Mouse (Mus musculus) hindbrain, embryonic 10.5 days (tissue): ENCODE results near the gene Btnl2. TPM values are rescaled to one million over a fixed set of nuclear protein-coding genes. Genes with fewer than 3 reads are reported as not detected.

Source experiments
- DNase-seq: peaks from one replicate; pipeline ENCODE4 v3.0.0-alpha.2; 2017; ENCODE audit warnings: low spot score
- H3K27ac ChIP-seq: fragments of 300-500 bp; sonication (generic); 2 replicates; pipeline ENCODE4 v1.5.1; 2016; ENCODE audit warnings: mild to moderate bottlenecking, moderate library complexity
- H3K27me3 ChIP-seq: fragments of 300-500 bp; sonication (generic); 2 replicates; pipeline ENCODE4 v1.6.1; 2016; ENCODE audit warnings: mild to moderate bottlenecking; ENCODE audit not compliant: poor library complexity, insufficient read depth, severe bottlenecking
- H3K36me3 ChIP-seq: fragments of 300-500 bp; sonication (generic); 2 replicates; pipeline ENCODE4 v1.6.1; 2016; ENCODE audit warnings: mild to moderate bottlenecking, moderate library complexity
- H3K4me1 ChIP-seq: fragments of 300-500 bp; sonication (generic); replicated peaks from 2 replicates; pipeline ENCODE4 v1.6.1; 2016; ENCODE audit warnings: mild to moderate bottlenecking
- H3K4me3 ChIP-seq: fragments of 300-500 bp; sonication (generic); 2 replicates; pipeline ENCODE4 v1.5.1; 2016; ENCODE audit warnings: mild to moderate bottlenecking, moderate library complexity
- H3K9me3 ChIP-seq: fragments of 300-500 bp; sonication (generic); 2 replicates; pipeline ENCODE4 v1.6.1; 2016; ENCODE audit warnings: mild to moderate bottlenecking, moderate library complexity
- WGBS: fragments of 180-500 bp; shearing (Covaris S2); methylation state at CpG from one replicate; pipeline ENCODE4 v1.1.7; 2016; 5-methylcytosine and 5-hydroxymethylcytosine counted together
- polyA plus RNA-seq: library from polyadenylated mRNA; unstranded; fragments of >200 nt; fragmentation: Nextera tagmentation; extraction: Ambion mirVana; gene quantifications from 2 replicates; pipeline ENCODE4 v1.2.1, GENCODE M21; 2016

Gene Btnl2
- polyA plus RNA-seq, 1 experiment from 2014 or later, result not detected

- H3K27ac ChIP-seq, result no peak overlapping the region
- peak; percentile 30 for DNase-seq
- peaks cover 16% of the 10 kb centered on the region for H3K27me3 ChIP-seq
- 38% methylated on average over 4 of the region's 4 CpGs for WGBS
- H3K4me1 ChIP-seq, result 0 out of 2 replicates have a peak, but pooled peaks cover 9% of the 10 kb centered on the region
- no peaks in the 10 kb centered on the region for H3K36me3 ChIP-seq
- H3K4me3 ChIP-seq, result no peak overlapping the region
- H3K9me3 ChIP-seq, result no peaks in the 10 kb centered on the region
Observed at GRCm38 (mm10) chr17:34388513-34388912, 33.9 kb downstream of the Btnl2 start.

GRCm38 (mm10) chr17:34391507-34391906 is 36.9 kb downstream of the Btnl2 start:
- peaks cover 16% of the 10 kb centered on the region for H3K27me3 ChIP-seq
- 77% methylated on average over 7 of the region's 7 CpGs for WGBS
- no peak overlapping the region for H3K27ac ChIP-seq

GRCm38 (mm10) chr17:34392321-34392720 is 37.7 kb downstream of the Btnl2 start:
- no peaks in the 10 kb centered on the region for H3K9me3 ChIP-seq
- H3K4me1 ChIP-seq, result 0 out of 2 replicates have a peak, but pooled peaks cover 9% of the 10 kb centered on the region
- peak overlapping the region; percentile 50 for H3K4me3 ChIP-seq
- peak overlapping the region; percentile 67 for H3K27ac ChIP-seq
- H3K27me3 ChIP-seq, result peaks cover 16% of the 10 kb centered on the region
- DNase-seq, result peak; percentile 62
- 4% methylated on average over 24 of the region's 24 CpGs for whole genome bisulfite sequencing
- H3K36me3 ChIP-seq, result no peaks in the 10 kb centered on the region

More at GRCm38 (mm10) chr17:34391507-34391906, 36.9 kb downstream of the Btnl2 start:
- Histone ChIP-seq H3K9me3 (no peaks in the 10 kb centered on the region), H3K4me3 (no peak overlapping the region), H3K4me1 (0 out of 2 replicates have a peak, but pooled peaks cover 9% of the 10 kb centered on the region), H3K36me3 (no peaks in the 10 kb centered on the region)
- DNase-seq, result no peak

GRCm38 (mm10) chr17:34397357-34397756 is 42.7 kb downstream of the Btnl2 start:
- peaks cover 16% of the 10 kb centered on the region for H3K4me1 ChIP-seq
- DNase-seq, result no peak
- no peaks in the 10 kb centered on the region for H3K36me3 ChIP-seq
- no peaks in the 10 kb centered on the region for H3K27me3 ChIP-seq
- H3K9me3 ChIP-seq, result no peaks in the 10 kb centered on the region
- H3K4me3 ChIP-seq, result no peak overlapping the region
- H3K27ac ChIP-seq, result no peak overlapping the region
- 77% methylated on average over 5 of the region's 5 CpGs for WGBS

- Histone ChIP-seq H3K36me3 (no peaks in the 10 kb centered on the region), H3K4me1 (peaks cover 15% of the 10 kb centered on the region), H3K27me3 (no peaks in the 10 kb centered on the region), H3K4me3 (peak overlapping the region; percentile 68), H3K9me3 (no peaks in the 10 kb centered on the region), H3K27ac (peak overlapping the region; percentile 97)
- 16% methylated on average over 9 of the region's 9 CpGs for WGBS
- no peak for DNase-seq
Observed at GRCm38 (mm10) chr17:34398058-34398710, 43.6 kb downstream of the Btnl2 start.

- Histone ChIP-seq H3K4me3 (peak within 1 kb of the TSS; percentile 68), H3K4me1 (peaks cover 15% of the 10 kb centered on the region), H3K36me3 (no peaks in the 10 kb centered on the region), H3K27me3 (no peaks in the 10 kb centered on the region), H3K27ac (peak within 1 kb of the TSS; percentile 97), H3K9me3 (no peaks in the 10 kb centered on the region)
- WGBS, result 7% methylated on average over 34 of the region's 34 CpGs
- peak; percentile 86 for DNase-seq
Observed at GRCm38 (mm10) chr17:34398711-34399393, 44.2 kb downstream of the Btnl2 start, which contains the start of gene BC051142. Gene BC051142, plus strand, starts transcription at chr17:34398820.

GRCm38 (mm10) chr17:34399394-34399715 is 44.7 kb downstream of the Btnl2 start:
- H3K9me3 ChIP-seq, result no peaks in the 10 kb centered on the region
- WGBS, result 38% methylated on average over 4 of the region's 4 CpGs
- peak overlapping the region; percentile 68 for H3K4me3 ChIP-seq
- no peak for DNase-seq
- peak overlapping the region; percentile 97 for H3K27ac ChIP-seq
- H3K27me3 ChIP-seq, result no peaks in the 10 kb centered on the region
- no peaks in the 10 kb centered on the region for H3K36me3 ChIP-seq
- H3K4me1 ChIP-seq, result peaks cover 15% of the 10 kb centered on the region

- Histone ChIP-seq H3K36me3 (no peaks in the 10 kb centered on the region), H3K4me3 (no peak overlapping the region), H3K4me1 (no peaks in the 10 kb centered on the region), H3K27me3 (no peaks in the 10 kb centered on the region; the same call in 1 of the 2 replicates), H3K27ac (no peak overlapping the region), H3K9me3 (no peaks in the 10 kb centered on the region)
- WGBS, result 25% methylated on average over 6 of the region's 6 CpGs
- peak; percentile 54 for DNase-seq
Observed at GRCm38 (mm10) chr17:34411117-34411516, 56.5 kb downstream of the Btnl2 start.

Other genes starting within 250 kb of the Btnl2 start
- 5.8 and 7.7 TPM in 2 replicates for gene H2-DMa, start 235.3 kb upstream of the Btnl2 start, polyA plus RNA-seq
- gene Brd2, start 232.2 kb upstream of the Btnl2 start, polyA plus RNA-seq, result 131 and 135 TPM in 2 replicates
- 0.11 and 0.24 TPM in 2 replicates for gene H2-DMb2, start 211.5 kb upstream of the Btnl2 start, polyA plus RNA-seq
- 0.30 and 0.98 TPM in 2 replicates for gene H2-DMb1, start 201.8 kb upstream of the Btnl2 start, polyA plus RNA-seq
- 1.7 TPM in 2 replicates for gene Tap1, start 167.3 kb upstream of the Btnl2 start, polyA plus RNA-seq
- 0.66 and 0.97 TPM in 2 replicates for gene Psmb9, start 167.1 kb upstream of the Btnl2 start, polyA plus RNA-seq
- 1.2 and 1.8 TPM in 2 replicates for gene Psmb8, start 157.1 kb upstream of the Btnl2 start, polyA plus RNA-seq
- gene Tap2, start 151.3 kb upstream of the Btnl2 start, polyA plus RNA-seq, result 0.27 and 1.4 TPM in 2 replicates
- 0.24 TPM in 1 of 2 replicates, not detected in the other for gene H2-Ob, start 115.9 kb upstream of the Btnl2 start, polyA plus RNA-seq
- 4.7 and 5.3 TPM in 2 replicates for gene H2-Ab1, start 97.1 kb upstream of the Btnl2 start, polyA plus RNA-seq
- gene H2-Aa, start 67.0 kb upstream of the Btnl2 start, polyA plus RNA-seq, result not detected in 2 replicates
- gene H2-Eb1, start 49.0 kb upstream of the Btnl2 start, polyA plus RNA-seq, result 1.0 and 1.3 TPM in 2 replicates
- not detected in 2 replicates for gene H2-Eb2, start 29.2 kb upstream of the Btnl2 start, polyA plus RNA-seq
- not detected in 2 replicates for gene Btnl1, start 22.3 kb downstream of the Btnl2 start, polyA plus RNA-seq
- gene BC051142, start 44.0 kb downstream of the Btnl2 start, polyA plus RNA-seq, result 1.4 and 2.0 TPM in 2 replicates
- gene Btnl4, start 122.5 kb downstream of the Btnl2 start, polyA plus RNA-seq, result not detected in 2 replicates
- not detected in 2 replicates for gene Btnl6, start 162.5 kb downstream of the Btnl2 start, polyA plus RNA-seq
- 9.1 and 12.5 TPM in 2 replicates for gene Notch4, start 209.4 kb downstream of the Btnl2 start, polyA plus RNA-seq
- gene Gpsm3, start 235.0 kb downstream of the Btnl2 start, polyA plus RNA-seq, result 8.1 and 8.4 TPM in 2 replicates
- gene Pbx2, start 236.4 kb downstream of the Btnl2 start, polyA plus RNA-seq, result 17.7 and 17.8 TPM in 2 replicates
- 2.0 and 2.7 TPM in 2 replicates for gene Ager, start 243.0 kb downstream of the Btnl2 start, polyA plus RNA-seq
- gene Rnf5, start 248.9 kb downstream of the Btnl2 start, polyA plus RNA-seq, result 202 and 223 TPM in 2 replicates
- gene Agpat1, start 249.4 kb downstream of the Btnl2 start, polyA plus RNA-seq, result 68.1 and 104 TPM in 2 replicates